Mouse (Mus musculus) midbrain, embryonic 13.5 days (tissue): ENCODE results near the gene Apoc1. TPM values are rescaled to one million over a fixed set of nuclear protein-coding genes. Genes with fewer than 3 reads are reported as not detected.

Experiments used
- ATAC-seq: fragments of 200-750 bp; cut with Nextera tagmentation; 2 replicates; pipeline ENCODE4 v1.8.0; 2017; ENCODE audit warnings: mild to moderate bottlenecking, moderate TSS enrichment, moderate library complexity
- H3K27ac ChIP-seq: fragments of 300-500 bp; sonication (generic); 2 replicates; pipeline ENCODE4 v1.5.1; 2015; ENCODE audit warnings: inconsistent platforms, mild to moderate bottlenecking, moderate library complexity
- H3K27me3 ChIP-seq: fragments of 300-500 bp; sonication (generic); 2 replicates; pipeline ENCODE4 v1.6.1; 2015; ENCODE audit warnings: mild to moderate bottlenecking, inconsistent platforms
- H3K36me3 ChIP-seq: fragments of 300-500 bp; sonication (generic); 2 replicates; pipeline ENCODE4 v1.6.1; 2015; ENCODE audit warnings: mild to moderate bottlenecking, inconsistent platforms
- H3K4me1 ChIP-seq: fragments of 300-500 bp; sonication (generic); replicated peaks from 2 replicates; pipeline ENCODE4 v1.6.1; 2015; ENCODE audit warnings: inconsistent platforms
- H3K4me2 ChIP-seq: fragments of 300-500 bp; sonication (generic); replicated peaks from 2 replicates; pipeline ENCODE4 v1.6.1; 2015; ENCODE audit warnings: moderate library complexity, mild to moderate bottlenecking, inconsistent platforms
- H3K4me3 ChIP-seq: fragments of 300-500 bp; sonication (generic); replicated peaks from 2 replicates; pipeline ENCODE4 v1.5.1; 2015; ENCODE audit warnings: mild to moderate bottlenecking, inconsistent platforms
- H3K9ac ChIP-seq: fragments of 300-500 bp; sonication (generic); replicated peaks from 2 replicates; pipeline ENCODE4 v1.6.1; 2015; ENCODE audit warnings: mild to moderate bottlenecking, inconsistent platforms
- H3K9me3 ChIP-seq: fragments of 300-500 bp; sonication (generic); 2 replicates; pipeline ENCODE4 v1.6.1; 2016; ENCODE audit warnings: mild to moderate bottlenecking, inconsistent platforms
- WGBS: fragments of 180-500 bp; shearing (Covaris S2); methylation state at CpG from one replicate; pipeline ENCODE4 v1.1.7; 2015; 5-methylcytosine and 5-hydroxymethylcytosine counted together
- polyA plus RNA-seq: library from polyadenylated mRNA; unstranded; fragments of >200 nt; fragmentation: Nextera tagmentation; extraction: Ambion mirVana; gene quantifications from 2 replicates; pipeline ENCODE4 v1.2.1, GENCODE M21; 2015

Gene Apoc1
- polyA plus RNA-seq, 1 experiment from 2014 or later, result 1.0 TPM

- Histone ChIP-seq H3K4me3 (no peak overlapping the region), H3K27me3 (no peaks in the 10 kb centered on the region), H3K36me3 (peaks cover 50% of the 10 kb centered on the region), H3K4me1 (peaks cover 18% of the 10 kb centered on the region), H3K27ac (no peak overlapping the region), H3K9me3 (no peaks in the 10 kb centered on the region; the same call in 1 of the 2 replicates), H3K4me2 (no peak overlapping the region), H3K9ac (no peak overlapping the region)
- ATAC-seq, result no peak
- 94% methylated on average over 4 of the region's 4 CpGs for WGBS
Measured at GRCm38 (mm10) chr7:19717346-19717745, 24.9 kb upstream of the Apoc1 start.

DNA sequence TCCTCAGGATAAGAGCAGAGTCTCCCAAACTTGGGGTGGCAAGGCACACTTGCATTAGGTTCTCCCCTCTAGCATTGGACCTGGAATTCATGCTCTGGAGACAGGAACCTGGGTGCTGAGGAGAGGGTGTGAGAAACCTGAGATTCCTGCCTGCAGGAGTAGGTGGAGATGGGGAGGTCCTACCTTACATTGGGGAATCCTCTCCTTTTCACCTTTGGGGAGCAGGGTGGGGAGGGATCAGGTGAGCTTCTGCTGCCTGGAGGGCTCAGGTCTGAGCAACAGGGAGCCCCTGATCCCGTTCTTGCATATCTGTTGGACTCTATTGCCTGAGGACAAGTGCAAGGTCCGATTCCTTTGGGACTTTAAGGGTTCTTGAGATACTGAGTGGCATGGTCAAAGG lies 24.4 kb upstream of the Apoc1 start:
- peak overlapping the region; percentile 39 for H3K4me3 ChIP-seq
- H3K27ac ChIP-seq, result peak overlapping the region; percentile 92
- 97% methylated on average over 2 of the region's 2 CpGs for WGBS
- no peaks in the 10 kb centered on the region for H3K27me3 ChIP-seq
- H3K4me2 ChIP-seq, result peak overlapping the region; percentile 60
- ATAC-seq, result no peak
- H3K4me1 ChIP-seq, result peaks cover 18% of the 10 kb centered on the region
- no peaks in the 10 kb centered on the region; the same call in 1 of the 2 replicates for H3K9me3 ChIP-seq
- H3K9ac ChIP-seq, result peak overlapping the region; percentile 63
- peaks cover 50% of the 10 kb centered on the region for H3K36me3 ChIP-seq

DNA sequence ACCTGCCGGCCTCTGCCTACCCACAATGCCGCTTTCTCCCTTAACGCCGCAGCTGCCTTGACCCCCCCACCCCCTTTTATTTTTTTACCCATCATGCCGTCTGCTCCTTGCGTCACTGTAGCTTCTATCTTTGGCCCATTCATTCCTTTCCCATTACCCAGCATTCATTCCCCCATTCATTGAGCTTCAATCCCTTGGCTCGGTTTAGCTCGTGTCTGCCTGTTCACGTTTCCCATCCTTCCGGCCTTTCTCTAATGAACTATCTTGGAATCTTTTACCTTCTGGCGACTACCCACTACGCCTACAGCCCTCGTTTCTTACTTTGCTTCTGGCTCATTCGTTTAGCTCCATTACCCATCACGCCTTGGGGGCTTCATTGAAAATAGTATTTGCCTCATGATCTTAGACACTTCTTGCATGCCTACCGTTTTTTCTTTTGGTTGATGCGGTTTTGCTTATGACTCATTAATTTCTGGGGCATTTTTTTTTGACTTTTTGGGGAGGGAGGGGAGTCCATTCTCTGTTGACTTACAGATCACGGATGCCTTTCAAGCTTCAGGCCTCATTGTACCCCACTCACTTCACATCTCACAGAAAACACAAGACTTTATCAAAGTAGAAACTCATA lies 23.7 kb upstream of the Apoc1 start:
- no peaks in the 10 kb centered on the region for H3K27me3 ChIP-seq
- no peak for ATAC-seq
- peak overlapping the region; percentile 92 for H3K27ac ChIP-seq
- H3K9me3 ChIP-seq, result no peaks in the 10 kb centered on the region; the same call in 1 of the 2 replicates
- H3K9ac ChIP-seq, result peak overlapping the region; percentile 63
- H3K36me3 ChIP-seq, result peaks cover 51% of the 10 kb centered on the region
- H3K4me1 ChIP-seq, result peaks cover 18% of the 10 kb centered on the region
- H3K4me3 ChIP-seq, result peak overlapping the region; percentile 39
- WGBS, result 6% methylated on average over 18 of the region's 18 CpGs
- peak overlapping the region; percentile 60 for H3K4me2 ChIP-seq

DNA sequence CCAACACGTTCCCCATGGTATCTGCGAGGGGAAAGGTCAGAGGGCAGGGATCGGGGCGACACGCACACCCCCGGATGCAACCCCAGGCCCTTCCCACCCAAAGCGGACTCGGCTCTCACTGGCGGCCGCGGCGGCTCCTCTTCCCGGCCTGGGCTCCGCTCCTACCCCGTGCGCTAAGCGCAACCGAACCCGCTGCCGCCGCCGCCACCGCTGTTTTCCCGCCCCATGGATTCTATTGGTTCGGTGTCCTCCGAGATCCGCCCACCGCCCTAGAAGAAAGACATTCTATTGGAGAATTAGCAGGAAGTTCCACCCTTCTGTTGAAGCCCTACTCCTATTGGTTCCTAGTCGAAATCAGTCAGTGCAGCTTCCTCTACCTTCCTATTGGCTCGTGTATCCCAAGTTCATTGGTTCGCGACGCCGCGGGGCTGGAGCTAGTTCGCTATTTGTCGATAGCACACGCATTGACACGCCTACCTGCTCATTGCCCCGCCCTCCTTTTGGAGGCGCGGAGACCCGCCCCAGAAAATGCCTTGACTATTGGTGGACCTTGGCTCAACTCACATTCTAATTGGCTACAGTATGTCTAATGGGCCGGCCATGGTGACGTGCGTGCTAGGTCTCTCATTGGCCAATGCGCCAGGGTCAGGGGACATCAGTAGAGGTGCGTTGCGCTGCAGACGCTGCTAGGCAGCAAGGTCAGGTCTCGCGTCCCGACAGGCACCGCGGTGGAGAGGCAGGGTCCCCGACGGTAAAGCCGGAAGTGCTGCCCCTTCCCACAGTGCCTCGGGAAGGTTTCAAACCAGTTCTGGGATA lies 23.0 kb upstream of the Apoc1 start, which contains the start of gene Tomm40:
TSS of gene Tomm40 (minus strand) at position 200 of the 816 bp plus-strand sequence.
- Histone ChIP-seq H3K4me1 (peaks cover 18% of the 10 kb centered on the region), H3K36me3 (peaks cover 50% of the 10 kb centered on the region), H3K27me3 (no peaks in the 10 kb centered on the region), H3K9me3 (no peaks in the 10 kb centered on the region), H3K4me3 (peak within 1 kb of the TSS; percentile 100), H3K27ac (peak within 1 kb of the TSS; percentile 92), H3K9ac (peak within 1 kb of the TSS; percentile 96), H3K4me2 (peak within 1 kb of the TSS; percentile 99)
- under 1% methylated on average over 56 of the region's 59 CpGs for WGBS
- peak; percentile 99 for ATAC-seq

GRCm38 (mm10) chr7:19714836-19715235 lies 22.4 kb upstream of the Apoc1 start:
- peak overlapping the region; percentile 100 for H3K4me3 ChIP-seq
- H3K4me1 ChIP-seq, result peaks cover 18% of the 10 kb centered on the region
- peak overlapping the region; percentile 96 for H3K9ac ChIP-seq
- peak overlapping the region; percentile 99 for H3K4me2 ChIP-seq
- no peaks in the 10 kb centered on the region for H3K27me3 ChIP-seq
- peak overlapping the region; percentile 75 for H3K27ac ChIP-seq
- no peaks in the 10 kb centered on the region for H3K9me3 ChIP-seq
- WGBS, result under 1% methylated on average over 39 of the region's 39 CpGs
- H3K36me3 ChIP-seq, result peaks cover 50% of the 10 kb centered on the region
- no peak for ATAC-seq

DNA sequence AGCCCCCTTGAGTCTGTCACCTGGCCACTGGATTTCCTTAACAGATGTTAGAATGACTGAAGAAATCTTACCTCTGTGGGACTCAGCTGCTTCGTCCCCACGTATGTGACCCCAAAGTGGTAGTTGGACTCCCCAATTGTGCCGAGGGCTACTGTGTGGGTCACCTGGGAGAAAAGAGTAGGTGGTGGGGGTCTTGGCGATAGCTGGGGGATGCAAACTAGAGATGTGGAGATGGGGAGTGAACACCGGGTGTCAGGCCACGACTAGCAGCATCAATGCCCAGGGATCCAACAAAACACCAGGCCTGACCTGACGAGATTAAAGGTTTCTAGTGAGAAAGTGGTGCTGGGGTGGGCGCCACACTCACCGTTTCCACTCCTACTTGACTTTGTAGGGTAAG lies 21.1 kb upstream of the Apoc1 start:
- Histone ChIP-seq H3K27me3 (no peaks in the 10 kb centered on the region), H3K9ac (no peak overlapping the region), H3K27ac (no peak overlapping the region), H3K9me3 (no peaks in the 10 kb centered on the region), H3K4me3 (no peak overlapping the region), H3K36me3 (peaks cover 50% of the 10 kb centered on the region), H3K4me1 (peaks cover 18% of the 10 kb centered on the region), H3K4me2 (no peak overlapping the region)
- 92% methylated on average over 9 of the region's 9 CpGs for WGBS
- no peak for ATAC-seq

- ATAC-seq, result no peak
- Histone ChIP-seq H3K4me2 (no peak overlapping the region), H3K9me3 (no peaks in the 10 kb centered on the region), H3K4me1 (peaks cover 18% of the 10 kb centered on the region), H3K4me3 (no peak overlapping the region), H3K9ac (no peak overlapping the region), H3K36me3 (peaks cover 50% of the 10 kb centered on the region), H3K27me3 (no peaks in the 10 kb centered on the region), H3K27ac (no peak overlapping the region)
- 60% methylated on average over 4 of the region's 4 CpGs for WGBS
Measured at GRCm38 (mm10) chr7:19713196-19713595, 20.7 kb upstream of the Apoc1 start.

DNA sequence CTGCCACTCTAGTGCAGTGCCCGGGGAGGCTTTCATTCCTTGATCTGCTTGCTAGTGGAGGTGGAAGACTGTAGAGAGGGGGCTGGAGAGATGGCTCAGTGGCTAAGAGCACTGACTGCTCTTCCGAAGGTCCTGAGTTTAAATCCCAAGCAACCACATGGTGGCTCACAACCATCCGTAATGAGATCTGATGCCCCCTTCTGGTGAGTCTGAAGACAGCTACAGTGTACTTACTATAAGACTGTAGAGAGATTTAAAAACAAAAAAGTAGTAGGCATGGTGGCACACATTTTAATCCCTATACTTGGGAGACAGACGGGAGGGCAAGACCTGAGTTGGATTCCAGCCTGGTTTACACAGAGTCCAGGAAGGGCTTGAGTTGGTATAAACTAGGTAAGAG lies 20.0 kb upstream of the Apoc1 start:
- Histone ChIP-seq H3K27ac (no peak overlapping the region), H3K9ac (no peak overlapping the region), H3K27me3 (no peaks in the 10 kb centered on the region), H3K9me3 (no peaks in the 10 kb centered on the region), H3K4me3 (no peak overlapping the region), H3K4me2 (no peak overlapping the region), H3K4me1 (peaks cover 18% of the 10 kb centered on the region), H3K36me3 (peaks cover 57% of the 10 kb centered on the region)
- WGBS, result 76% methylated on average over 4 of the region's 4 CpGs
- no peak for ATAC-seq

DNA sequence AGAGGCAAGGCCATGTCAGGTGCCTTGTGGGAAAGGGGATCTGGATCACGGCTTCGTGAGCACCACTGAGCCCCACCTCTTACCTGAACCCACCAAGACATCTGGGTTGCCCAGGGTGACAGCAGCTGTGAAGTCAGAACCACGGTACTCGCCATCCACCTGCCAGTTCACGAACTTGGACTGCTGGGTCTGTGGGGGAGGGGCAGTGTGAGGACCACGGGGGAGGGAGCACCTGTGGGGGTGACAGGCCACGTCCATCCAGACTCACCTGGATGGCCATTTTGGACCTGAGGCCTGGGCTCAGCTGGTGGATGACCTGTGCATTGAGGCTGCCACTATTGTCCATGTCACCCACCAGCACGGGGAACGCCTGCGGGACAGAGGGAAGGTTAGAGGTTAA lies 18.2 kb upstream of the Apoc1 start:
- 97% methylated on average over 10 of the region's 10 CpGs for WGBS
- ATAC-seq, result no peak

GRCm38 (mm10) chr7:19705271-19705670 lies 12.8 kb upstream of the Apoc1 start:
- 94% methylated on average over 7 of the region's 7 CpGs for WGBS
- H3K4me3 ChIP-seq, result no peak overlapping the region
- no peak overlapping the region for H3K27ac ChIP-seq
- no peak for ATAC-seq
- H3K9ac ChIP-seq, result no peak overlapping the region
- H3K4me1 ChIP-seq, result 0 out of 2 replicates have a peak, but pooled peaks cover 3% of the 10 kb centered on the region
- H3K36me3 ChIP-seq, result peaks cover 68% of the 10 kb centered on the region
- no peaks in the 10 kb centered on the region for H3K27me3 ChIP-seq
- no peaks in the 10 kb centered on the region for H3K9me3 ChIP-seq
- H3K4me2 ChIP-seq, result no peak overlapping the region

More for the DNA sequence above, 18.2 kb upstream of the Apoc1 start:
- Histone ChIP-seq H3K27ac (no peak overlapping the region), H3K4me2 (no peak overlapping the region), H3K4me1 (peaks cover 12% of the 10 kb centered on the region), H3K36me3 (peaks cover 71% of the 10 kb centered on the region), H3K9ac (no peak overlapping the region), H3K4me3 (no peak overlapping the region), H3K9me3 (no peaks in the 10 kb centered on the region), H3K27me3 (no peaks in the 10 kb centered on the region)

GRCm38 (mm10) chr7:19704475-19704874 lies 12.0 kb upstream of the Apoc1 start:
- peaks cover 60% of the 10 kb centered on the region for H3K36me3 ChIP-seq
- no peak overlapping the region for H3K4me2 ChIP-seq
- peaks cover 4% of the 10 kb centered on the region for H3K4me1 ChIP-seq
- WGBS, result 95% methylated on average over 4 of the region's 4 CpGs
- no peak overlapping the region for H3K27ac ChIP-seq
- H3K9ac ChIP-seq, result no peak overlapping the region
- no peak for ATAC-seq
- no peaks in the 10 kb centered on the region for H3K9me3 ChIP-seq
- no peaks in the 10 kb centered on the region for H3K27me3 ChIP-seq
- no peak overlapping the region for H3K4me3 ChIP-seq

DNA sequence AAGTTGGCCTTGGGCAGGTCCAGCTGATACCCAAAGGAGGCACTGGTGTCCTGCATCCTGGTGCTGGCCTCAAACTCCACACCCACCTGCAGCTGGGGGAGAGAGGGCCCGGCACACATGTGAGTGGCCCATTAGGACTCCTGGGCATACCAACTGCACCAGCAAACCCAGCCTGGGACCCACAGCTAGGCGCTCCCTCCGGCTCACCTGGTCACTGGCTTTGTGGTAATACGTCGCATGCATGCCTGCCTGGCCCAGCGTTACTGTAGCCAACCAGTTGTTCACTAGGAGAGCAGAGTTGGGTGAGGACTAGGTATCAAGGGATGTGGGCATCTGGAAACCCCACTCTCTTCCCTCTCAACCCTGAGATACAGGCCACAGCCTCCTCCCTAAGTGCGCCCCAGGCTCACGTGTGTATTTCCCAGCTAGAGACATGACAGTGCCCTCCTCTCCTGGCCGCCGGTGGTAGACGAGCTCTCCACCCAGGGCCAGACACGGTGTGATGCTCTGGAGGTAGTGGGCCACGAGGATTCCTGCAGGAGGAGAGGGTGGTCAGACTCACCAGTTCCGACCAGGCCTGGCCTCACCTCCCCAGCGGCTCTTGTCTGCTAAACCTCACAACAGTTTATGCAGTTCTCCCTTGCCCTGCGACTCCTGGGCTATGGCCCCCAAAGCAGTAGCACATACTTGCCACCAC lies 10.5 kb upstream of the Apoc1 start:
- H3K36me3 ChIP-seq, result peaks cover 47% of the 10 kb centered on the region
- H3K4me1 ChIP-seq, result peaks cover 19% of the 10 kb centered on the region

More for the DNA sequence above, 10.5 kb upstream of the Apoc1 start:
- Histone ChIP-seq H3K4me2 (no peak overlapping the region), H3K4me3 (no peak overlapping the region), H3K27ac (no peak overlapping the region), H3K9me3 (no peaks in the 10 kb centered on the region), H3K27me3 (no peaks in the 10 kb centered on the region), H3K9ac (no peak overlapping the region; the same call in 1 of the 2 replicates)
- 93% methylated on average over 16 of the region's 16 CpGs for WGBS
- no peak for ATAC-seq
